Mouse (Mus musculus): ENCODE measurements at regions not wholly inside any gene's neighbourhood (a gene's known extent, or its start where the extent isn't known, plus 50 kb on each side); places are given as distances from the start of the nearest gene placed in this dataset.

DNA sequence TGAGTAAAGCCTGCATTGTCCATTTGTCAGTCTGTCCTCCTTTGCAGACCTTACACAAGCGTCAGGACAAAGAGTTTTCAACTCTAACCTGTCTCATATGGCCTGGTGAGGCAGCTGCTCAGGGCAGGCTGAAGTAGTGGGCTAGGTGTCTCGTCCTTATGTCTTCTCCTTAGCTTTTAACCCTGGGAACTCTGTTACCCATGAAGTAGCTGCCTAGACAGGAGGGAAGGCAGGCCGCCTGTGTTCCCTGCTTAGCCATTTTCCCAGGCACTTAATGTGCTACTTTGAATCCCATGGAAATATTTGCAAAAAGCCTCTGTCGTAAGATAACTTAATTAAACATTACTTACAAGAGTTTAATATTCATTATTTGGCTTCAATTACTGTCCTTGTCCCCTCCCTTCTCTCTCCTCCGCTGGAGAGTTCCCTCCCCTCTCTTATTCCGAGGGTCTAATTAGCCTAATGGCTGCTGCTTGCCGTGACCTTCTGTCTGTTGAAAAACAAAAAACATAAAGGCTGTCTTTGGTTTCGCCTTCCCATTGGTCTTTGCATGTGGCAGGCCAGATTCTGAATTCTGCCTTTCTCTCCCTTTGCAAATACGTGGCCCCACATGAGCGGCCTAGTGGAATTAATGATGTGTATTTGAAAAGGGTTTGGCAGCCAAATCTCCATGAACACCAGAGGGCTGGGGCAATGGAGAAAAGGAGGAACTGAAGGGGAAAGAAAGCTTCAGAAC, 642.2 kb upstream of the Fam160b2 start:
- TF ChIP-seq POLR2A (IDR thresholded peaks at IDR 0.05; ENCODE audit: insufficient read depth, low read depth, low read length) (no peak), CTCF (IDR thresholded peaks at IDR 0.05; ENCODE audit: insufficient read depth, low read depth, low read length) (no peak)
